Mouse (Mus musculus) embryonic facial prominence, embryonic 13.5 days (tissue): ENCODE results near the gene Alyref. TPM values are rescaled to one million over a fixed set of nuclear protein-coding genes. Genes with fewer than 3 reads are reported as not detected.

Experiments used
- ATAC-seq: fragments of 200-750 bp; cut with Nextera tagmentation; 2 replicates; pipeline ENCODE4 v1.8.0; 2017; ENCODE audit warnings: low read depth; ENCODE audit not compliant: insufficient number of reproducible peaks, insufficient read depth, low FRiP score, low TSS enrichment
- H3K27ac ChIP-seq: fragments of 300-500 bp; sonication (generic); 2 replicates; pipeline ENCODE4 v1.5.1; 2015; ENCODE audit warnings: moderate library complexity, mild to moderate bottlenecking, inconsistent platforms
- H3K27me3 ChIP-seq: fragments of 300-500 bp; sonication (generic); 2 replicates; pipeline ENCODE4 v1.6.1; 2015; ENCODE audit warnings: mild to moderate bottlenecking, inconsistent platforms
- H3K36me3 ChIP-seq: fragments of 300-500 bp; sonication (generic); 2 replicates; pipeline ENCODE4 v1.6.1; 2015; ENCODE audit warnings: mild to moderate bottlenecking, inconsistent platforms
- H3K4me1 ChIP-seq: fragments of 300-500 bp; sonication (generic); 2 replicates; pipeline ENCODE4 v1.6.1; 2015; ENCODE audit warnings: inconsistent platforms
- H3K4me2 ChIP-seq: fragments of 300-500 bp; sonication (generic); 2 replicates; pipeline ENCODE4 v1.6.1; 2015; ENCODE audit warnings: moderate library complexity, mild to moderate bottlenecking, inconsistent platforms
- H3K4me3 ChIP-seq: fragments of 300-500 bp; sonication (generic); 2 replicates; pipeline ENCODE4 v1.5.1; 2015; ENCODE audit warnings: mild to moderate bottlenecking, inconsistent platforms
- H3K9ac ChIP-seq: fragments of 300-500 bp; sonication (generic); 2 replicates; pipeline ENCODE4 v1.6.1; 2015; ENCODE audit warnings: mild to moderate bottlenecking, inconsistent platforms
- H3K9me3 ChIP-seq: fragments of 300-500 bp; sonication (generic); 2 replicates; pipeline ENCODE4 v1.6.1; 2016; ENCODE audit warnings: inconsistent platforms
- WGBS: fragments of 180-500 bp; shearing (Covaris S2); methylation state at CpG from one replicate; pipeline ENCODE4 v1.1.7; 2015; ENCODE audit warnings: mixed read lengths; 5-methylcytosine and 5-hydroxymethylcytosine counted together
- polyA plus RNA-seq: library from polyadenylated mRNA; unstranded; fragments of >200 nt; fragmentation: Nextera tagmentation; extraction: Ambion mirVana; gene quantifications from 2 replicates; pipeline ENCODE4 v1.2.1, GENCODE M21; 2015

Gene Alyref
- polyA plus RNA-seq = 492 and 529 TPM in 2 replicates

DNA sequence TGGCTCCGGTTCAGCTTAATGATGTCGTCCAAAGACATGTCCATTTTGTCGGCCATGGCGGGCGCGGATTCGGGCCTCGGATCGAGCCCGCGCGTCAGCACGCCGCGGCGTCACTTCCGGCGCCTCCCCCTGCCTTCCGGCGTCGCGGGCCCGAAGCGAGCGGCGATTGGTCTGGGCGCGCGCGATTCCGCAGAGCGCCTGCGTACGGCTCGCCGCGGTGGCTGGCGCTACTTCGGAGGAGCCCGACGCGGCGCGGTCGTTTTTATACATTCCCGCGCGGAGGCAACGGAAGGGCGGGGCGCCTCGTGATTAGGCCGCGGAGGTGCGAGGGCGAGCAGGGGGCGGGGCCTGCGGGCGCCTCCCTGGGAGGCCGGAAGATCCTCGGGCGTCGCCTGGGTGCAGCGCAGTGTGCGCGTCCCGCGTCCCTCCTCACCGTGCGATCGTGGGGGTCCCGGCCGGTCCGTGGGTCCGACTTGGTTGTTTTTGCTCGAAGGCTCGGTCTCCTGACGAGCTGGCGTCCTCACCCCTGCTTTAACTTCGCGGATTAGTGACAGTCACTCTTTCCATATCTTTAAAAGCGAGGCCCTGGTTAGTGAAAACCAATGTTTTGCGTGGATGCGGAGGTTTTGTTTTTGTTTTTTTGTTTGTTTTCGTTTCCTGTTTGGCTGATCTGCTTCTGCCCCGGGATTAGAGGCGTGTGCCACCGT, at the start of gene Alyref, which contains the start of gene Anapc11:
Gene Alyref, minus strand, starts transcription at position 83 of the 707 bp plus-strand sequence.
Gene Anapc11, plus strand, starts transcription at position 139 of the 707 bp plus-strand sequence.
- peak within 1 kb of the TSS; percentile 98 for H3K4me2 ChIP-seq
- peak within 1 kb of the TSS; percentile 98 for H3K4me3 ChIP-seq
- H3K4me1 ChIP-seq = peaks cover 27% of the 10 kb centered on the region
- ATAC-seq = peak; percentile 93
- WGBS = under 1% methylated on average over 88 of the region's 88 CpGs
- H3K27me3 ChIP-seq = no peaks in the 10 kb centered on the region
- H3K9ac ChIP-seq = peak within 1 kb of the TSS; percentile 99
- H3K27ac ChIP-seq = peak within 1 kb of the TSS; percentile 94
- no peaks in the 10 kb centered on the region for H3K9me3 ChIP-seq
- peaks cover 66% of the 10 kb centered on the region for H3K36me3 ChIP-seq

DNA sequence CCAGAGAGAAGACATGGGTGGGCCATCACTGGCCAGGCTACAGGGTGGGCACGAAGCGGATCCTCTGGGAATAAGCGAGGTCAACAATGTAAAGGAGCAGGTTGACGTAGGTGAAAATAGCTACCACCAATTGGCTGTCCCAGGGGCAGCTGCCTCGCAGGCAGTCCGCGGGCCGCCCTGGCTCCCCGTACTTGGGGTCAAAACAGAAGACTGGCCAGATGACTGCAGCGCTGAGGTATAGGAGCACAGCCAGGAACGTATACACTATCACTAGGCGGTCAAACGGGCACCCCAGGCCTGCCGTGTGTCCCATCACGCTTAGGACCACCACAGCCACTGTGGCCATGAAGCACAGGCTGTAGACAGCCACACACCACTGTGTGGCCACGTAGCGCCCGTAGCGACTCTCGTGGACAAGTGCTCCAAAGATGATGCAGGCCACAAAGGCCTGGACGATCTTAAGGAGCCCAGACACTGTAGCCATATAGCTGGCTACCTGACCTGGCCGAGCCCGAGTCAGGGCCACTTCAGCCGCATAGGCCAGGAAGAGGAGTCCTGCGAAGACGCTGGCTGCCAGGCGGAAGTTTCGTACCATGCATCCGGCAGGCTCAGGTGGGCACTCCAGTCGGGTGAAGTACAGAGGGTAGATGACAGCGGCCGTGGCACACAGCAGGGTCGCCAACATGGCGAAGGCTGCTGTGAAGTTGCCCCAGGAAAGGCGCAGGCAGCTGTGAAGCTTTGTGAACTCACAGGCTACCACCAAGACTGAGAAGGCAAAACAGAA, 49.1 kb upstream of the Alyref start:
- H3K27me3 ChIP-seq = peaks cover 20% of the 10 kb centered on the region
- peaks cover 24% of the 10 kb centered on the region for H3K4me1 ChIP-seq
- no peak overlapping the region for H3K27ac ChIP-seq
- no peak overlapping the region for H3K4me3 ChIP-seq
- ATAC-seq = no peak
- H3K4me2 ChIP-seq = no peak overlapping the region
- no peaks in the 10 kb centered on the region for H3K9me3 ChIP-seq
- no peaks in the 10 kb centered on the region for H3K36me3 ChIP-seq
- 77% methylated on average over 35 of the region's 35 CpGs for WGBS
- 0 out of 2 replicates have a peak overlapping the region, but pooled peaks have one; percentile 27 for H3K9ac ChIP-seq

DNA sequence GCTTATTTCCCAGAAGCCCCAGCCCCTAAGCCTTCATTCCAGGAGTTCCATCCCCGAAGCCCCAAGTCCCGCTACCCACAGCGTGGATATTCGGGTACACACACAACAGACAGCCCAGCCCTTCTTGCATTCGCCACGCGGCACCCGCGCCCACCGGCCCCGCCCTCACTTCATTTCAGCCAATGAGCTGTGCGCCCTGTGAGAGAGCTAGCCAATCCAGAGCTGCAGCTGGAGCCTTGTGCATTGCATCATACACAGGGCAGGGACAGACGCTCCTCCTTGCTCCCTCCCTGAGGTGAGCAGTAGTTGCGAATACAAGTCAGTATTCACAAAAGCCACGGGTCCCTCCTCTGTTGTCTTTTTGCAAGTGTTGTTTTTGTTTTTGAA, 45.4 kb upstream of the Alyref start, which contains the start of gene Pycr1:
Gene Pycr1, minus strand, starts transcription at position 169 of the 387 bp plus-strand sequence.
- Histone ChIP-seq H3K27ac (peak within 1 kb of the TSS; percentile 78), H3K4me2 (peak within 1 kb of the TSS; percentile 94), H3K36me3 (no peaks in the 10 kb centered on the region), H3K9me3 (no peaks in the 10 kb centered on the region), H3K4me1 (peaks cover 26% of the 10 kb centered on the region), H3K4me3 (peak within 1 kb of the TSS; percentile 52), H3K27me3 (peaks cover 17% of the 10 kb centered on the region), H3K9ac (peak within 1 kb of the TSS; percentile 80)
- ATAC-seq = peak; percentile 98
- under 1% methylated on average over 15 of the region's 15 CpGs for WGBS

GRCm38 (mm10) chr11:120642939-120643600, 44.9 kb upstream of the Alyref start:
- H3K4me3 ChIP-seq = peak overlapping the region; percentile 52
- no peak for ATAC-seq
- peak overlapping the region; percentile 80 for H3K9ac ChIP-seq
- peak overlapping the region; percentile 94 for H3K4me2 ChIP-seq
- H3K36me3 ChIP-seq = no peaks in the 10 kb centered on the region
- peaks cover 15% of the 10 kb centered on the region for H3K27me3 ChIP-seq
- no peaks in the 10 kb centered on the region for H3K9me3 ChIP-seq
- WGBS = 1% methylated on average over 18 of the region's 18 CpGs
- peaks cover 24% of the 10 kb centered on the region for H3K4me1 ChIP-seq
- peak overlapping the region; percentile 78 for H3K27ac ChIP-seq

GRCm38 (mm10) chr11:120641869-120642268, 43.7 kb upstream of the Alyref start:
- Histone ChIP-seq H3K4me1 (peaks cover 19% of the 10 kb centered on the region), H3K27me3 (peaks cover 3% of the 10 kb centered on the region; the same call in 1 of the 2 replicates), H3K36me3 (no peaks in the 10 kb centered on the region), H3K4me2 (peak overlapping the region; percentile 94; the same call in 1 of the 2 replicates), H3K9me3 (no peaks in the 10 kb centered on the region), H3K27ac (no peak overlapping the region), H3K4me3 (no peak overlapping the region), H3K9ac (peak overlapping the region; percentile 80)
- ATAC-seq = no peak
- 85% methylated on average over 8 of the region's 8 CpGs for WGBS

GRCm38 (mm10) chr11:120641255-120641654, 43.1 kb upstream of the Alyref start:
- no peak for ATAC-seq
- Histone ChIP-seq H3K9ac (peak overlapping the region; percentile 8; the same call in 1 of the 2 replicates), H3K4me1 (peaks cover 19% of the 10 kb centered on the region), H3K27me3 (no peaks in the 10 kb centered on the region), H3K4me2 (no peak overlapping the region), H3K9me3 (no peaks in the 10 kb centered on the region), H3K27ac (no peak overlapping the region), H3K4me3 (no peak overlapping the region), H3K36me3 (no peaks in the 10 kb centered on the region)
- 68% methylated on average over 9 of the region's 9 CpGs for WGBS

DNA sequence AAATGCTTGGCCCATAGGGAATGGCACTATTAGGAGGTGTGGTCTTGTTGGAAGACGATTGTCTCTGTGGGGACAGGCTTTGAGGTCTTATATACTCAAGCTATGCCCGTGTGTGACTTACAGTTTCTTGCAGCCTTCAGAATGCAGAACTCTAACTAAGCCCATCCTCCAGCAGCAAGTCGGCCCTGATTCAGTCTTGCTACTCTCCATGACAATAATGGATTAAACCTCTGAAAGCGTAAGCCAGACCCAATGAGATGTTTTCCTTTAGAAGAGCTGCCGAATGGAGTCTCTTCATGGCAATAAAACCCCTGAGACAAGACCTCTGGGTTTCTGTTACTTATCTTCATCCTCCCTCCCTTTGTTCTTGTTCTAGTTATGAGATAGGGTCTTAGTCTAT, 36.6 kb upstream of the Alyref start:
- WGBS = 80% methylated on average over 5 of the region's 5 CpGs
- ATAC-seq = no peak
- H3K4me2 ChIP-seq = no peak overlapping the region
- no peaks in the 10 kb centered on the region for H3K9me3 ChIP-seq
- no peaks in the 10 kb centered on the region for H3K27me3 ChIP-seq
- no peak overlapping the region for H3K9ac ChIP-seq
- H3K4me1 ChIP-seq = peaks cover 26% of the 10 kb centered on the region
- no peak overlapping the region for H3K4me3 ChIP-seq
- peaks cover under 1% of the 10 kb centered on the region; the same call in 1 of the 2 replicates for H3K36me3 ChIP-seq
- H3K27ac ChIP-seq = no peak overlapping the region

DNA sequence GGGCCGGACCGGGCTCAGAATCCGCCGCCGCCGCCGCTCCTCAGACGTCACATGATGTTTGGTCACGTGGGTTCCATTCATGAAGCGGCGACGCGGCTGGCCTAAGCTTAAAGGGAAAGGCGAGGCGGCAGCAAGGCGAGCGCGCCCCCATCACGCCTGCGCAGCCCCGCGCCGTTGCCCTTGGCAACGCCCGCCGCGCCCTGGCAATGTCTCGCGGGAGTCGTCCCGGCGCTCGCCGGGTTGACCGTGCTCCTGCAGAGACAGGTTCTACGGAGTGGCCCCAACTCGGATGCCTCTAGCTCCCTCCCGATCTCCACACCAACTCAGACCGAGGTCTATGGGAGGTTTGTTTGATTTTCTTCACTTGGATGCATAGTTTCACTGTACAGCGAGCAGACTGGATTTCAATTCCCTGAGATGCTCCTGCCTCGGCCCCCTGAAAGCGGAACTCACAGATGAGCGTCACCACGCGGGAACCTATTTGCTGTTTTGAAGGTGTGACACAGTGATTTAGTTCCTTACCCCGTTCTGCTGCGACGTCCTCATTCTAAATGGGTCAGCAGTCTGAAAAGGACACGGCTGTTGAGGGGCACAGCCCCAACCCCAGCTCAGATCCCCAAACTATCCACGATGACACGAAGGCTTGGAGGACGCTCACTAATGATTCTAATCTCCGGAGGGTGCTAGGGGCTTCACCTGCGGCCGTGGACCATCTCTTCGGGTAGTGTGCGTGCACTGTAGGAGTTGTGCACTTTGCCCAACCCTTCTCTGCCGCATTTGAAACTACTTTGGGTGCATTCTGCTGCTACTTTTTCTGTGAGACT, 35.6 kb upstream of the Alyref start, which contains the start of gene Mafg:
Gene Mafg, minus strand, starts transcription at position 81 of the 824 bp plus-strand sequence.
- peak within 1 kb of the TSS; percentile 97 for H3K4me3 ChIP-seq
- peaks cover 28% of the 10 kb centered on the region for H3K4me1 ChIP-seq
- no peaks in the 10 kb centered on the region for H3K9me3 ChIP-seq
- H3K9ac ChIP-seq = peak within 1 kb of the TSS; percentile 94
- peak; percentile 86 for ATAC-seq
- peak within 1 kb of the TSS; percentile 86 for H3K27ac ChIP-seq
- 11% methylated on average over 58 of the region's 58 CpGs for WGBS
- H3K36me3 ChIP-seq = peaks cover 11% of the 10 kb centered on the region
- no peaks in the 10 kb centered on the region for H3K27me3 ChIP-seq
- H3K4me2 ChIP-seq = peak within 1 kb of the TSS; percentile 76

DNA sequence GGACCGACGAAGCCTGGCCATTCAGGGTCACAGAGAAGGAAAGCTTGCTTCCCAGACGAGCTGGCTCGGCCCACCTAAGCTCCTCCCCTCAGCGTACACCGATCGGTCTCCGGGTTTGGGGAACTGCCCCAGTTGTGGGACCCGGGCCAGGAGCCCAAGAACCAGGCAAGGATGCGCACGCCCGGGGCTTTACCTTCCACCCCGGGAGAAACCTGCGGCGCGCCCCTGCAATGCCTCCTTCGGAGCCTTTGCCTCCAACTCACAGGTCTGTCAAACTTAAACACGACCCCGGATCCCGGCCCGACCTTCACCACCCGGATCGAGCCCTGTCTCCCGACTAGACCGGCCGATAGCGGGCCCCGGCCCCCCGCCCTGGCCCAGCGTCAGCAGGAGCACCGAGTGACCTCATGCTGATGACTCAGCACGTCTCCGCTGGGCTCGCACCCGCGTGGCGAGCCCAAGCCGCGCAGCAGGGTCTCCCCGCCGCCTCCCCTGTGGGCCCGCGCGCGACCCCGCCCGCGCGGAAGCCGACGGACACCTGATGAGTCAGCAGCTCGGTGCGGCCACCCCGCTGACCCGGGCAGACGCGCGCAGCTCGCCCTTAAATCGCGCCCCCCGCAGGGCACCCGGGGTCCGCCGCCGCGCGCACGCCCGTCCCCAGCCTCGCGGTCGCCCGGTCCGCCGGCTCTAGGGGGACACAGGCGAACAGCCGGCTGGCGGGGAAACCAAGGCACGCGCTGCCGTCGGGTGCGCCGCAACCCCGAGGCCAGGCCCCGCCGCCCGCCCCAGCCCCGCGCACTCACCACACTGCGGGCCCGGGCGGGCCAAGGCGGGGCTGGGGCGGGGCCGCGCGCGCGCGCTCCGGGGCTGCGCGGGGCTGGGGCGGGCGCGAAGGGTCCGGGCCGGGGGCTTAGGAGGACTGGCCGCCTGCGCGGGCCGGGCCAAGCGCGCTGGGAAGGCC, 34.7 kb upstream of the Alyref start:
- no peaks in the 10 kb centered on the region for H3K27me3 ChIP-seq
- H3K9me3 ChIP-seq = no peaks in the 10 kb centered on the region
- peak overlapping the region; percentile 86 for H3K27ac ChIP-seq
- under 1% methylated on average over 95 of the region's 116 CpGs for WGBS
- peak overlapping the region; percentile 97 for H3K4me3 ChIP-seq
- peak overlapping the region; percentile 76 for H3K4me2 ChIP-seq
- H3K4me1 ChIP-seq = peaks cover 28% of the 10 kb centered on the region
- H3K36me3 ChIP-seq = peaks cover 15% of the 10 kb centered on the region
- H3K9ac ChIP-seq = peak overlapping the region; percentile 94
- ATAC-seq = peak; percentile 81
